Mouse (Mus musculus) hindbrain, embryonic 13.5 days (tissue): ENCODE results near the gene Rfx7. TPM values are rescaled to one million over a fixed set of nuclear protein-coding genes. Genes with fewer than 3 reads are reported as not detected.

ENCODE experiments used
- ATAC-seq: fragments of 200-750 bp; cut with Nextera tagmentation; 2 replicates; pipeline ENCODE4 v1.8.0; 2017; ENCODE audit warnings: moderate TSS enrichment; ENCODE audit not compliant: low FRiP score
- H3K27ac ChIP-seq: fragments of 300-500 bp; sonication (generic); 2 replicates; pipeline ENCODE4 v1.5.1; 2015; ENCODE audit warnings: inconsistent platforms, mild to moderate bottlenecking, moderate library complexity
- H3K27me3 ChIP-seq: fragments of 300-500 bp; sonication (generic); 2 replicates; pipeline ENCODE4 v1.6.1; 2015; ENCODE audit warnings: mild to moderate bottlenecking, inconsistent platforms
- H3K36me3 ChIP-seq: fragments of 300-500 bp; sonication (generic); 2 replicates; pipeline ENCODE4 v1.6.1; 2015; ENCODE audit warnings: mild to moderate bottlenecking, inconsistent platforms
- H3K4me1 ChIP-seq: fragments of 300-500 bp; sonication (generic); replicated peaks from 2 replicates; pipeline ENCODE4 v1.6.1; 2015; ENCODE audit warnings: inconsistent platforms
- H3K4me2 ChIP-seq: fragments of 300-500 bp; sonication (generic); 2 replicates; pipeline ENCODE4 v1.6.1; 2015; ENCODE audit warnings: inconsistent platforms, mild to moderate bottlenecking, moderate library complexity
- H3K4me3 ChIP-seq: fragments of 300-500 bp; sonication (generic); 2 replicates; pipeline ENCODE4 v1.5.1; 2015; ENCODE audit warnings: mild to moderate bottlenecking, inconsistent platforms
- H3K9ac ChIP-seq: fragments of 300-500 bp; sonication (generic); 2 replicates; pipeline ENCODE4 v1.6.1; 2015; ENCODE audit warnings: mild to moderate bottlenecking, inconsistent platforms
- H3K9me3 ChIP-seq: fragments of 300-500 bp; sonication (generic); 2 replicates; pipeline ENCODE4 v1.6.1; 2016; ENCODE audit warnings: inconsistent platforms
- WGBS: fragments of 180-500 bp; shearing (Covaris S2); methylation state at CpG from one replicate; pipeline ENCODE4 v1.1.7; 2015; 5-methylcytosine and 5-hydroxymethylcytosine counted together
- polyA plus RNA-seq: library from polyadenylated mRNA; unstranded; fragments of >200 nt; fragmentation: Nextera tagmentation; extraction: Ambion mirVana; gene quantifications from 2 replicates; pipeline ENCODE4 v1.2.1, GENCODE M21; 2015

Gene Rfx7
- polyA plus RNA-seq, 1 experiment from 2014 or later, result 17.2 TPM

- no peaks in the 10 kb centered on the region for H3K9me3 ChIP-seq
- no peaks in the 10 kb centered on the region for H3K36me3 ChIP-seq
- 52% methylated on average over 6 of the region's 6 CpGs for WGBS
- H3K4me3 ChIP-seq, result no peak overlapping the region
- no peak overlapping the region for H3K9ac ChIP-seq
- H3K4me1 ChIP-seq, result peaks cover 19% of the 10 kb centered on the region
- ATAC-seq, result no peak
- H3K4me2 ChIP-seq, result no peak overlapping the region
- no peaks in the 10 kb centered on the region for H3K27me3 ChIP-seq
- H3K27ac ChIP-seq, result peak overlapping the region; percentile 24; the same call in 1 of the 2 replicates
Measured at GRCm38 (mm10) chr9:72644418-72645110, 112.5 kb downstream of the Rfx7 start.

GRCm38 (mm10) chr9:72649781-72650180 is 117.7 kb downstream of the Rfx7 start:
- Histone ChIP-seq H3K4me1 (peaks cover under 1% of the 10 kb centered on the region; the same call in 1 of the 2 replicates), H3K4me2 (no peak overlapping the region), H3K27me3 (no peaks in the 10 kb centered on the region), H3K27ac (no peak overlapping the region), H3K9ac (no peak overlapping the region), H3K4me3 (no peak overlapping the region), H3K9me3 (no peaks in the 10 kb centered on the region), H3K36me3 (no peaks in the 10 kb centered on the region)
- 80% methylated on average over 2 of the region's 2 CpGs for WGBS
- ATAC-seq, result no peak

- Histone ChIP-seq H3K4me2 (no peak overlapping the region), H3K4me1 (peaks cover 17% of the 10 kb centered on the region), H3K9me3 (no peaks in the 10 kb centered on the region), H3K9ac (no peak overlapping the region), H3K36me3 (no peaks in the 10 kb centered on the region), H3K27me3 (no peaks in the 10 kb centered on the region), H3K4me3 (no peak overlapping the region), H3K27ac (peak overlapping the region; percentile 48; the same call in 1 of the 2 replicates)
- WGBS, result 34% methylated on average over 8 of the region's 8 CpGs
- no peak for ATAC-seq
Measured at GRCm38 (mm10) chr9:72652961-72653360, 120.9 kb downstream of the Rfx7 start.

GRCm38 (mm10) chr9:72653533-72653932 is 121.5 kb downstream of the Rfx7 start:
- 61% methylated on average over 4 of the region's 4 CpGs for WGBS

GRCm38 (mm10) chr9:72654593-72655242 is 122.7 kb downstream of the Rfx7 start:
- Histone ChIP-seq H3K27me3 (no peaks in the 10 kb centered on the region), H3K36me3 (no peaks in the 10 kb centered on the region), H3K4me1 (peaks cover 17% of the 10 kb centered on the region), H3K9ac (no peak overlapping the region), H3K9me3 (no peaks in the 10 kb centered on the region), H3K4me2 (no peak overlapping the region), H3K4me3 (no peak overlapping the region), H3K27ac (no peak overlapping the region)
- no peak for ATAC-seq
- 60% methylated on average over 6 of the region's 6 CpGs for WGBS

More at GRCm38 (mm10) chr9:72653533-72653932, 121.5 kb downstream of the Rfx7 start:
- Histone ChIP-seq H3K9ac (no peak overlapping the region), H3K27ac (peak overlapping the region; percentile 48; the same call in 1 of the 2 replicates), H3K27me3 (no peaks in the 10 kb centered on the region), H3K4me1 (peaks cover 17% of the 10 kb centered on the region), H3K9me3 (no peaks in the 10 kb centered on the region), H3K36me3 (no peaks in the 10 kb centered on the region), H3K4me2 (no peak overlapping the region), H3K4me3 (no peak overlapping the region)
- ATAC-seq, result no peak

GRCm38 (mm10) chr9:72655602-72656001 is 123.6 kb downstream of the Rfx7 start:
- no peak overlapping the region for H3K4me3 ChIP-seq
- no peaks in the 10 kb centered on the region for H3K9me3 ChIP-seq
- ATAC-seq, result no peak
- H3K27me3 ChIP-seq, result no peaks in the 10 kb centered on the region
- no peak overlapping the region for H3K4me2 ChIP-seq
- no peaks in the 10 kb centered on the region for H3K36me3 ChIP-seq
- peaks cover 17% of the 10 kb centered on the region for H3K4me1 ChIP-seq
- no peak overlapping the region for H3K9ac ChIP-seq
- 69% methylated on average over 5 of the region's 5 CpGs for WGBS
- H3K27ac ChIP-seq, result no peak overlapping the region

GRCm38 (mm10) chr9:72656491-72656890 is 124.5 kb downstream of the Rfx7 start:
- no peak overlapping the region for H3K9ac ChIP-seq
- peaks cover 21% of the 10 kb centered on the region for H3K4me1 ChIP-seq
- WGBS, result 25% methylated on average over 4 of the region's 4 CpGs
- no peaks in the 10 kb centered on the region for H3K36me3 ChIP-seq
- no peaks in the 10 kb centered on the region for H3K9me3 ChIP-seq
- ATAC-seq, result no peak
- H3K4me3 ChIP-seq, result no peak overlapping the region
- H3K27ac ChIP-seq, result no peak overlapping the region
- H3K4me2 ChIP-seq, result no peak overlapping the region
- no peaks in the 10 kb centered on the region for H3K27me3 ChIP-seq

GRCm38 (mm10) chr9:72656940-72657339 is 124.9 kb downstream of the Rfx7 start:
- Histone ChIP-seq H3K27me3 (no peaks in the 10 kb centered on the region), H3K27ac (no peak overlapping the region), H3K4me2 (no peak overlapping the region), H3K9me3 (no peaks in the 10 kb centered on the region), H3K36me3 (no peaks in the 10 kb centered on the region), H3K4me3 (no peak overlapping the region), H3K4me1 (peaks cover 21% of the 10 kb centered on the region), H3K9ac (no peak overlapping the region)
- no peak for ATAC-seq
- 25% methylated on average over 3 of the region's 3 CpGs for WGBS

- Histone ChIP-seq H3K4me2 (no peak overlapping the region), H3K4me1 (peaks cover 21% of the 10 kb centered on the region), H3K9me3 (no peaks in the 10 kb centered on the region), H3K27me3 (no peaks in the 10 kb centered on the region), H3K4me3 (no peak overlapping the region), H3K9ac (no peak overlapping the region), H3K27ac (no peak overlapping the region), H3K36me3 (no peaks in the 10 kb centered on the region)
- WGBS, result 73% methylated on average over 1 of the region's 1 CpGs
- no peak for ATAC-seq
Measured at GRCm38 (mm10) chr9:72657694-72658093, 125.7 kb downstream of the Rfx7 start.

- Histone ChIP-seq H3K27ac (no peak overlapping the region), H3K36me3 (no peaks in the 10 kb centered on the region), H3K9ac (no peak overlapping the region), H3K4me1 (peaks cover 32% of the 10 kb centered on the region), H3K9me3 (no peaks in the 10 kb centered on the region), H3K4me2 (no peak overlapping the region), H3K27me3 (no peaks in the 10 kb centered on the region), H3K4me3 (no peak overlapping the region)
- WGBS, result 72% methylated on average over 4 of the region's 4 CpGs
- ATAC-seq, result no peak
Measured at GRCm38 (mm10) chr9:72660139-72660538, 128.1 kb downstream of the Rfx7 start.

- peak overlapping the region; percentile 87; the same call in 1 of the 2 replicates for H3K4me2 ChIP-seq
- H3K9ac ChIP-seq, result no peak overlapping the region
Measured at GRCm38 (mm10) chr9:72660911-72661310, 128.9 kb downstream of the Rfx7 start.

GRCm38 (mm10) chr9:72661561-72661894 is 129.5 kb downstream of the Rfx7 start:
- Histone ChIP-seq H3K4me1 (peaks cover 38% of the 10 kb centered on the region), H3K4me2 (peak overlapping the region; percentile 87), H3K27me3 (no peaks in the 10 kb centered on the region), H3K9me3 (no peaks in the 10 kb centered on the region), H3K9ac (peak overlapping the region; percentile 99), H3K27ac (peak overlapping the region; percentile 99), H3K36me3 (0 out of 2 replicates have a peak, but pooled peaks cover 4% of the 10 kb centered on the region), H3K4me3 (peak overlapping the region; percentile 99)
- WGBS, result 1% methylated on average over 13 of the region's 13 CpGs
- ATAC-seq, result no peak

More at GRCm38 (mm10) chr9:72660911-72661310, 128.9 kb downstream of the Rfx7 start:
- H3K9me3 ChIP-seq, result no peaks in the 10 kb centered on the region
- H3K4me1 ChIP-seq, result peaks cover 35% of the 10 kb centered on the region
- 54% methylated on average over 1 of the region's 1 CpGs for WGBS
- no peak overlapping the region for H3K4me3 ChIP-seq
- no peak for ATAC-seq
- H3K27me3 ChIP-seq, result no peaks in the 10 kb centered on the region
- 0 out of 2 replicates have a peak, but pooled peaks cover 4% of the 10 kb centered on the region for H3K36me3 ChIP-seq
- peak overlapping the region; percentile 99 for H3K27ac ChIP-seq
